Mouse (Mus musculus) heart, embryonic 10.5 days (tissue): ENCODE measurements at regions not wholly inside any gene's neighbourhood (a gene's known extent, or its start where the extent isn't known, plus 50 kb on each side); places are given as distances from the start of the nearest gene placed in this dataset.
A peak's percentile ranks its signal among the peaks of the same experiment; 100 is the strongest.

ENCODE experiments used
- DNase-seq: peaks from one replicate; pipeline ENCODE4 v3.0.0-alpha.2; 2017; ENCODE audit warnings: low spot score
- H3K27ac ChIP-seq: fragments of 300-500 bp; sonication (generic); 2 replicates; pipeline ENCODE4 v1.5.1; 2016; ENCODE audit warnings: mild to moderate bottlenecking
- H3K27me3 ChIP-seq: fragments of 300-500 bp; sonication (generic); 2 replicates; pipeline ENCODE4 v1.6.1; 2016; ENCODE audit warnings: mild to moderate bottlenecking; ENCODE audit not compliant: poor library complexity, insufficient read depth, severe bottlenecking
- H3K36me3 ChIP-seq: fragments of 300-500 bp; sonication (generic); 2 replicates; pipeline ENCODE4 v1.6.1; 2016; ENCODE audit warnings: mild to moderate bottlenecking, moderate library complexity
- H3K4me1 ChIP-seq: fragments of 300-500 bp; sonication (generic); 2 replicates; pipeline ENCODE4 v1.6.1; 2016; ENCODE audit warnings: mild to moderate bottlenecking
- H3K4me3 ChIP-seq: fragments of 300-500 bp; sonication (generic); 2 replicates; pipeline ENCODE4 v1.5.1; 2016; ENCODE audit warnings: mild to moderate bottlenecking, moderate library complexity
- H3K9me3 ChIP-seq: fragments of 300-500 bp; sonication (generic); 2 replicates; pipeline ENCODE4 v1.6.1; 2016; ENCODE audit warnings: mild to moderate bottlenecking, moderate library complexity
- WGBS: fragments of 180-500 bp; shearing (Covaris S2); methylation state at CpG from one replicate; pipeline ENCODE4 v1.1.7; 2016; 5-methylcytosine and 5-hydroxymethylcytosine counted together

DNA sequence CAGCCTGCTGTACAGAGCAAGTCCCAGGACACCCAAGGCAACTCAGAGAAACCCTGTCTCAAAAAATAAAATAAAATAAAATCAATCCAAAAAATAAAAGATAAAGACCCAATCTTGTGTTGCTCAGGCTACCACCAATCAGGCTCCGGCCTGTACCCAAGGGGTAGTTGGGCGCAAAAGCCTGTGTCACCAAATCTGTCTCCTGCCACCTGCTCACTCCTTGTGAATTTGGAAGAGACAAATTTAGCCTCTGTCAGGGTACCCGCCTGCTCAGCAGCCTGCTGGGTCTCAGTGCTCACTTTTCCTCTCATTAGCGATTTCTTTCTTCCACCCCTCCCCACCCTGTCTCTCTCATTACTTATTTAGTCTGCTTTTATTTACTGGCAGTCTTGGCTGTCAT, 54.6 kb downstream of the Sox4 start:
- Histone ChIP-seq H3K4me3 (no peak overlapping the region), H3K9me3 (no peaks in the 10 kb centered on the region), H3K27ac (no peak overlapping the region), H3K27me3 (no peaks in the 10 kb centered on the region), H3K4me1 (no peaks in the 10 kb centered on the region), H3K36me3 (0 out of 2 replicates have a peak, but pooled peaks cover 3% of the 10 kb centered on the region)
- WGBS: 75% methylated on average over 4 of the region's 4 CpGs
- no peak for DNase-seq

DNA sequence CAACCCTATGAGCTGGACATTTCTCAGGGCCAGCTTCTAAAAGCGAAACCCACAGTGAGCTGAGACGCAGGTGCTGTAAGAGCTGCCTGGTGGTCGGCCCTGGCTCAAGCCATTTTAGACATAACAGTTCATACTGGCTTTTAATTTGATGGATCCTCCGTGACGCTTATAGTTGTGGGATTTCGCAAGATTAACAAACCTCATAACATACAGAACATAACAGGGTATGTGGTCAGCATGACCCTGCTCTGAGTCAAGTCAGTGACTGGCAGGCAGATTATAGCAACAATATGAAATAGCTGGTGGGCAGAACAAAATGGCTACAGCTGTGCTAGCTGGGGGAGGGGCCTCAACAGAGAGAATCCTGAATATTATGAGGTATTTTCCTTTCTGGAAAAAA, 60.6 kb downstream of the Sox4 start:
- Histone ChIP-seq H3K27me3 (peaks cover 7% of the 10 kb centered on the region), H3K9me3 (no peaks in the 10 kb centered on the region), H3K27ac (no peak overlapping the region), H3K36me3 (0 out of 2 replicates have a peak, but pooled peaks cover 3% of the 10 kb centered on the region), H3K4me1 (no peaks in the 10 kb centered on the region), H3K4me3 (no peak overlapping the region)
- no peak for DNase-seq
- 91% methylated on average over 6 of the region's 6 CpGs for WGBS

DNA sequence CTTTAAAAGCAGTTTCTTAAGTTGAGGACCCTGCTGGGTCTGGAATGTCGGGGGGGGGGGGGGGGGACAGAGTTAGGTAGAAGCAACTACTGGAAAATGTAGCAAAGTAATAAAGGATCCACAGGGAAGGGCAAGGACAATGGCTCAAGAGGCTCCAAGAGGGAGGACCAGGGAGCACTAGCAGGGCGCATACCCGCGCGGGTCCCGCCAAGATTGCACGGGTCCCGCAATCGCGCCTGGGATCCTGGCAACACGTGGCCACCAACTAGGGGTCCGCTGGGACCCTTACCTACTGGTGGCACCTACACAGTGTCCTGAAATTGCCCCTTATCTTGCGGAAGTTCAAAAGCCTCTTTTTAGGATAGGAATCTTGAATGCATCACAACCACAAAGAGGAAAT, 66.4 kb downstream of the Sox4 start:
- no peaks in the 10 kb centered on the region for H3K36me3 ChIP-seq
- H3K9me3 ChIP-seq: no peaks in the 10 kb centered on the region
- H3K27me3 ChIP-seq: peaks cover 44% of the 10 kb centered on the region
- peaks cover 15% of the 10 kb centered on the region; the same call in 1 of the 2 replicates for H3K4me1 ChIP-seq
- H3K27ac ChIP-seq: no peak overlapping the region
- whole genome bisulfite sequencing: 4% methylated on average over 13 of the region's 13 CpGs
- peak overlapping the region; percentile 39 for H3K4me3 ChIP-seq
- no peak for DNase-seq

DNA sequence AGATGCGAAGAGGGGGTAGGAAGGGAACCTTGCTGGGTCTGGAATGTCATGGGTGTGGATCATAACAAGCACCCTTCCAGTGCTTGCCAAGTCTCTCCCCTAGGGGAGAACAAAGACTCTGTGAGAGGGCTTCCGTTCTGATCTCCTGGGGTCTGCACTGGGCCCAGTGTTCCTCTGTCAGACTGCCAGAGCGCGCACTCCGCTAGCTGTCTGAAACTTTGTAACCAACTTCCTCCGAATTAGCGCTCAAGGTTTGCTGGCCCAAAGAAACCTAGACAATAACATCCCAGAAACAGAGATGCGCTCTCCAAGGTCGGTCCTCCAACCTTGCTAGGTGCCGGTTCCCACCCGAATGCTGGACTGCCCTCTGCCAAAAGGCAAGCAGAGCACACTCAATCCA, 66.8 kb downstream of the Sox4 start:
- Histone ChIP-seq H3K4me3 (peak overlapping the region; percentile 39), H3K9me3 (no peaks in the 10 kb centered on the region), H3K36me3 (no peaks in the 10 kb centered on the region), H3K27ac (no peak overlapping the region), H3K4me1 (peaks cover 15% of the 10 kb centered on the region; the same call in 1 of the 2 replicates), H3K27me3 (peaks cover 44% of the 10 kb centered on the region)
- no peak for DNase-seq
- WGBS: 6% methylated on average over 11 of the region's 11 CpGs

DNA sequence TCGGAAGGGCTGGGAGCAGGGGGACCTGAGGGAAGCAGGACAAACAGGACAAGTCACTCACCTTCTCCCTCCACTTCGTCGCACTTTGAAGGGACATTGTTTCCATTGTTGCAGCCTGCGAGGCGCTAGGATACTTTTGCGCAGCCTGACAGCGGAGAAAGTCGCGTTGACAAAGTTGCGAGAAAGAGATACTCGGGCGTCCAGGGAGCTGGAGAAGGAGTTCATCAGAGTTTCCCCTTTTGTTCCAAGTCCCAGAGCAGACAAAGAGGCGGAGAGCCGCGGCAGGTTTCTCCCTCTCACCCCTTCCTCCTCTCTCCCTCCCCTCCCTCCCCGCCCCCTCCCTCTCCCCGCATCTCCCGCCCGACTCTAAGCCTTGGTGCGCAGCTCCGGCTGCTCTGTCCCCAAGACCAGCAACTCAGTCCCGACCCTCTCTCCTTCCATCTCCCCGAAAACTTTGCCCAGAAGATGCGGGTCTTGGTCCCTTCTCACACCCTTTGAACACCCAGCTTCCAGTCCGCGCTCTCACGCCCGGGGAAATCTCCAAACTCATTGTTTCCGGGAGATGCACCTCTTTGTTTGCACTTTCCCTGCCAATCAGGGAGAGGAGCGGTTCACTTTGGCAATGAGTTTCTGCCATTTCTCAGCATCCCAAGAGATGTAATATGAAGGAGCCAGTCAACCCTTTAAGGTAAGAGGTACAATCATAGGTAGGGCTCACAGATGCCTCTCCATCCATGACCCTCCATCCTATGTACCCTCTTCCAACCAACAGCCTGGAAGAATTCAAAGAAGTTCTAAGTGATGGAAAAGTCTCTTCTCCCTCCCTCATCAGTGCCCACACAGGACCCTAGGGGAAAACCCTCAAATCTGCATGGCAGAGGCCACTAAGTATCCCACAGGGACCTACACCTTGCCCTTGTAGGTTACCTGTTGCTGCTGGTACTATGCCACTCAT, 68.2 kb downstream of the Sox4 start:
- peak overlapping the region; percentile 82 for H3K27ac ChIP-seq
- H3K4me3 ChIP-seq: peak overlapping the region; percentile 64
- H3K9me3 ChIP-seq: no peaks in the 10 kb centered on the region
- peaks cover 20% of the 10 kb centered on the region; the same call in 1 of the 2 replicates for H3K4me1 ChIP-seq
- peaks cover 44% of the 10 kb centered on the region for H3K27me3 ChIP-seq
- under 1% methylated on average over 30 of the region's 30 CpGs for WGBS
- no peaks in the 10 kb centered on the region for H3K36me3 ChIP-seq
- no peak for DNase-seq

DNA sequence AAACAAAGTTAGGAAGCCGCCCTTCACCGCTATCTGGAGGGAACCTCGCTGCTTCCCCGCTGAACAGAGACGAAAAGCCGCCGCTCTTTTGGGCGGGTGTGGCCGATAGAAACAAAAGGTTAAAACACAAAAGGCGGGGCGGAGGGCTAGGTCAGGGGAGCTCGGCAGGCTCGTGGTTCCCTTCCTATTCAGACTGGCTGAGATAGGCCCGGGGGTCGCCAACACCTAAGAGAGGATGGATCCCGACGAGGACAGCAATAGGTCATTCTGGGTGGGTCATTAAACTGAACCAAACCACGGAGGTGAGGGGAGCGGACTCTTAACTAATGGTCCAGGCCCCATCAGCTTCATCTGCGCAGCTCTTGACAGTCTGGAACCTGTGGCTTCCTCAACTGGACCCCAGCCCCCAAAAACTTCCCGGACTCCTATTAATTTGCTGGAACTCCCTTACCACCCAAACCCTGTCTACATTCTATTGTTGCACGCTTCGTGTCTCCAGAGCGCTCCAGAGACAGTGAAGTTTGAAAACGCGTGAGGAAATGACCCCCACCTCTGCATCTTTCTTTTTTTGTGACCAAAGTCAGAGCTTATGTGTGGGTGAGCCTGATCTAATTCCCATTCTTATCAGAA, 69.2 kb downstream of the Sox4 start:
- Histone ChIP-seq H3K9me3 (no peaks in the 10 kb centered on the region), H3K4me3 (peak overlapping the region; percentile 64), H3K27me3 (peaks cover 44% of the 10 kb centered on the region), H3K27ac (peak overlapping the region; percentile 82), H3K36me3 (no peaks in the 10 kb centered on the region), H3K4me1 (peaks cover 22% of the 10 kb centered on the region; the same call in 1 of the 2 replicates)
- under 1% methylated on average over 26 of the region's 26 CpGs for WGBS
- DNase-seq: no peak

DNA sequence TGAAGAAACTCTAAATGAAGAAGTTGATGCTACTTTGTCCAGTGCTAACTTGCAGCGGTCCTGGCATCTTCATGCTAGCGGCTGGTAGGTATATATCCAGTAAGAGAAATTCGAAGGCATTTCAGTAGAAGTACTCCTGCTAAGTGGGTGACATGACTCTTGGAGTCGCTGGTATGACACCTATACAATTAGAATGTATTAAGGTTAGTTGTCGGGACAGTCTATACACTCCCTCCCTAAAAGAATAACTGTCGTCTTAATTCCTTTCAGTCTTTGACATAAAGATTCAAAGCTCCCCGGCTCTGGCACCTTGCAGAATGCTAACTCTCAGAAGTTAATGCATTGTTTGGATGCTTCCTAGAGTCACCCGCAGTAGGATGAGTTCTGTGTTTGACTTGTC, 70.1 kb downstream of the Sox4 start:
- Histone ChIP-seq H3K4me1 (peaks cover 31% of the 10 kb centered on the region), H3K36me3 (no peaks in the 10 kb centered on the region), H3K4me3 (peak overlapping the region; percentile 64), H3K27ac (no peak overlapping the region), H3K27me3 (peaks cover 42% of the 10 kb centered on the region), H3K9me3 (no peaks in the 10 kb centered on the region)
- DNase-seq: no peak
- WGBS: 41% methylated on average over 8 of the region's 8 CpGs

DNA sequence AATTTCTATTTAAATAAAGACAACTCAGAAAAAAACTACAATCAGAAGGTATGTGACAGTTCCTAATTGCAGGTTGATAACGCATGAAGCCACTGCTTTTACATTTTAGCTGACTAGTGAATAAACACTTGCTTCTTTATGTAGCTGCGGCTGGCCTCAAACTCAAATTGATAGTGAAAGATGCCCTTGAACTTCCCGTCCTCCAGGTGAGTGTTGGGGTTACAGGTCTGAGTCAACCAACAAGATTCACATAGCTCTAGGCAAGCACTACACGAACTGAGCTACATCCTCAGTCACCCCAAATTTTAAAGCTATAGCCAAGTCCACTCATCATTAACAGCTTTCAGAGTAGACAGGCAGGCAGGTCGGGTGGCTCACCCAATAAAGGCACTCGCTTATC, 72.6 kb downstream of the Sox4 start:
- no peak for DNase-seq
- H3K4me3 ChIP-seq: no peak overlapping the region
- H3K4me1 ChIP-seq: peaks cover 36% of the 10 kb centered on the region

DNA sequence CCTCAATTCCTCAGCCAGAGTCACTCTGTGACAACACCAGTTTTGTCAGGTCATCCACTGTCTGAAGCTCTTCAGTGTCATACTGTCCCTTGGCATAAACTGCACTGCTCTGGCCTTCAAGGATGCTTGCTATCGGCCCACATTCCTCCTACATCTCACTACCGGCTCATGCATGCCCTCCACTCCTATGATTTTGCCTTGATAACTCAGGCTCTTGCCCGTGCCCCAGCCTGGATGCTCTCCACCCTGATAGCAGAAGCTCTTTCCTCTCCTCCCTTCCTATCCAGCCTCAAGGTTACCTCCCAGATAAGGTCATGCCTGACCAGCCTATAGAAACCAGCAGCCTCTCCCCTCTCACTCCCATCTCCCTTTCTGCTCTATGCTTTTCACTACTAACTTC, 74.8 kb downstream of the Sox4 start:
- no peak overlapping the region for H3K4me3 ChIP-seq
- H3K36me3 ChIP-seq: no peaks in the 10 kb centered on the region
- no peak for DNase-seq
- peaks cover 6% of the 10 kb centered on the region; the same call in 1 of the 2 replicates for H3K27me3 ChIP-seq
- no peak overlapping the region for H3K27ac ChIP-seq
- H3K9me3 ChIP-seq: no peaks in the 10 kb centered on the region
- 24% methylated on average over 3 of the region's 3 CpGs for WGBS
- peaks cover 35% of the 10 kb centered on the region for H3K4me1 ChIP-seq

More for the DNA sequence above, 72.6 kb downstream of the Sox4 start:
- no peak overlapping the region for H3K27ac ChIP-seq
- 57% methylated on average over 6 of the region's 6 CpGs for WGBS
- no peaks in the 10 kb centered on the region for H3K36me3 ChIP-seq
- peaks cover 17% of the 10 kb centered on the region for H3K27me3 ChIP-seq
- H3K9me3 ChIP-seq: no peaks in the 10 kb centered on the region

DNA sequence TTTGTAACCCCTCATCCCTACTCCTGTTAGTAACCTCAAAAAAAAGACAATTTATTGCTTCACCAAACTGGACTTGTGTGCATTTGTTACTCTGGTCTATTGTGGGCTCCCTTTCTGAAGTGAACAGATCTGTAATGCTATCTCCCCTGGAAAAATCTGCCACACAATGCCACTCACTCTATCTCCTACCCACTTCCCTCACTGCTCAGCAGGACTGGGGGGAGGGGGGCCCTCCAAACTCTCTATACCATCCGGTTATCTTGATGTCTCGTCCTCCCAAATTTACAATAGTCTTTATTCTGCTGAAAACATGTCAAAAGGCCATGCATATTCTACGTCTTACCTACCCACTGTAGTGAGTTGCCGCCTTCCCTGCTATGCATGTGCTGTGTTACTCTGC, 76.7 kb downstream of the Sox4 start:
- H3K9me3 ChIP-seq: no peaks in the 10 kb centered on the region
- 0 out of 2 replicates have a peak, but pooled peaks cover 5% of the 10 kb centered on the region for H3K36me3 ChIP-seq
- H3K27ac ChIP-seq: no peak overlapping the region
- peaks cover 35% of the 10 kb centered on the region for H3K4me1 ChIP-seq
- 54% methylated on average over 4 of the region's 4 CpGs for WGBS
- H3K27me3 ChIP-seq: no peaks in the 10 kb centered on the region
- DNase-seq: no peak
- H3K4me3 ChIP-seq: no peak overlapping the region

DNA sequence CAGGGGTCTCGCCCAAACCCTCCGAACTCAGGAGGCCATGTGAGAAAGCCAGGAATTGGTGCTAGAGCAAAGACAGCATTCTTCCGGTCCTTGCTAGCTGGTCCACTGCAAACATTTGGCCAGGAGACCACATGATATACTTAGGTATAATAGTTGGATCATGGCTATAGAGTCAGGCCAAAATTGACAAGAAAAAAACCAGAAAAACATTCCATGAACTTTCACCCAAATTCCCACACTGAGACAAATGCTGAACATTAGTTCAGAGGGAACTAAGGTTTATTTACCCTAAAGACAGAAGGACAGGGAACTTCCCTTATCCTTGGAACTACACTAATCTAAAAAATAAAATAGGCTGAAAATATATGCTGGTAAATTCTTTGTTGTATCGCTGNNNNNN, 82.8 kb downstream of the Sox4 start:
- Histone ChIP-seq H3K4me3 (no peak overlapping the region), H3K27ac (no peak overlapping the region), H3K4me1 (peaks cover 7% of the 10 kb centered on the region), H3K27me3 (no peaks in the 10 kb centered on the region), H3K36me3 (0 out of 2 replicates have a peak, but pooled peaks cover 5% of the 10 kb centered on the region), H3K9me3 (no peaks in the 10 kb centered on the region)
- WGBS: 89% methylated on average over 4 of the region's 4 CpGs
- DNase-seq: no peak

DNA sequence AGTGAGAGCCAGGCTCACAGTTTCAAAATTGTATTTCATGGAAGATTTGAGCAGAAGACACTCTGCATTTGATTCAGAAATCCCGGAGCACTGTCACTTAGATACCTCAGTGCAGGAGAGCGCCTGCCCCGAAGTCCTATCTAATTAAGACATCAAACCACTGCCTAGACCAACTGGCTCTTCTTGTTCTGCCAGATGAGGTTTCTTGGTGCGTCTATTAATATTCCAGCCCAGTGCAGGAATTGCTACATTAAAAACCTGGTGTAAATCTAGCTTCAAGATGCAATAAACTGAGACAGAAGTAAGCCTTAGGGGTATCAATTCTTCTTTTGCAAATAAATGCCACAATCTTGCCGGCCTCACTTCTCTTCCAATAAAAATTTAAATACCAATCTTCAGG, 86.3 kb downstream of the Sox4 start:
- no peaks in the 10 kb centered on the region for H3K9me3 ChIP-seq
- no peaks in the 10 kb centered on the region for H3K27me3 ChIP-seq
- no peak for DNase-seq
- 77% methylated on average over 5 of the region's 5 CpGs for WGBS
- peaks cover 5% of the 10 kb centered on the region; the same call in 1 of the 2 replicates for H3K36me3 ChIP-seq
- no peaks in the 10 kb centered on the region for H3K4me1 ChIP-seq
- H3K27ac ChIP-seq: no peak overlapping the region
- H3K4me3 ChIP-seq: no peak overlapping the region

DNA sequence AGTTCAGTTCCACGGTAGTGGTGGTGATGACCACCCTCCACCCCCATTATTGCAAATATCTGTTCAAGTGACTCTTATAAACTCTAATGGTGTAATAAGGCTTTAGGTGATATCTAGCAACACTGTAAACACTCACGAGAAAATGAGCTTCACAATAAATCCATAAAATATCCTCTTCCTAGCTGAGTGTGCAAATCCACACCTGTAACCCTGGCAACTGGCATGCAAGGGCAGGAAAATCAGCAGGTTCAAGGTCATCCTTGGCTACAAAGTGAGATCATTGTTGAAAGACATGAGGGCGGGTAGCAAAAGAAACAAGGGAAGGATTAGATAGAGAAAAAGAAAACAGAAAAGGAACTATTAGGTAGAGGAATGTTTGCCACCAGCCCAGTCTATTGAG, 86.8 kb downstream of the Sox4 start:
- Histone ChIP-seq H3K27ac (no peak overlapping the region), H3K4me1 (no peaks in the 10 kb centered on the region), H3K9me3 (no peaks in the 10 kb centered on the region), H3K36me3 (peaks cover 5% of the 10 kb centered on the region; the same call in 1 of the 2 replicates), H3K27me3 (no peaks in the 10 kb centered on the region), H3K4me3 (no peak overlapping the region)
- 84% methylated on average over 3 of the region's 3 CpGs for WGBS
- no peak for DNase-seq
